Mouse (Mus musculus) gastrocnemius, adult 8-10 months (tissue): Measurements from ENCODE around the gene Dock6. TPM values are rescaled to one million over a fixed set of nuclear protein-coding genes. Genes with fewer than 3 reads are reported as not detected.
"Not testable (repeated sequence)": the region's sequence is repeated elsewhere in the genome, so short reads cannot be mapped to it uniquely, and the experiment has no call there.

Experiments
- DNase-seq, 2 experiments: peaks; one replicate each; pipeline ENCODE4 v3.0.0; 2022; ENCODE audit warnings: low spot score in 2 of 2
- total RNA-seq, 4 experiments: library from RNA; stranded (reverse); gene quantifications; 2 replicates each; pipeline ENCODE4 v1.2.4; 2022

Dock6 gene
- total RNA-seq, 4 experiments from 2014 or later = 4.7 to 8.3 (median 5.2) TPM

GRCm38 (mm10) chr9:21784517-21785307, 67.7 kb downstream of the Dock6 start:
- DNase-seq = no peak

DNA sequence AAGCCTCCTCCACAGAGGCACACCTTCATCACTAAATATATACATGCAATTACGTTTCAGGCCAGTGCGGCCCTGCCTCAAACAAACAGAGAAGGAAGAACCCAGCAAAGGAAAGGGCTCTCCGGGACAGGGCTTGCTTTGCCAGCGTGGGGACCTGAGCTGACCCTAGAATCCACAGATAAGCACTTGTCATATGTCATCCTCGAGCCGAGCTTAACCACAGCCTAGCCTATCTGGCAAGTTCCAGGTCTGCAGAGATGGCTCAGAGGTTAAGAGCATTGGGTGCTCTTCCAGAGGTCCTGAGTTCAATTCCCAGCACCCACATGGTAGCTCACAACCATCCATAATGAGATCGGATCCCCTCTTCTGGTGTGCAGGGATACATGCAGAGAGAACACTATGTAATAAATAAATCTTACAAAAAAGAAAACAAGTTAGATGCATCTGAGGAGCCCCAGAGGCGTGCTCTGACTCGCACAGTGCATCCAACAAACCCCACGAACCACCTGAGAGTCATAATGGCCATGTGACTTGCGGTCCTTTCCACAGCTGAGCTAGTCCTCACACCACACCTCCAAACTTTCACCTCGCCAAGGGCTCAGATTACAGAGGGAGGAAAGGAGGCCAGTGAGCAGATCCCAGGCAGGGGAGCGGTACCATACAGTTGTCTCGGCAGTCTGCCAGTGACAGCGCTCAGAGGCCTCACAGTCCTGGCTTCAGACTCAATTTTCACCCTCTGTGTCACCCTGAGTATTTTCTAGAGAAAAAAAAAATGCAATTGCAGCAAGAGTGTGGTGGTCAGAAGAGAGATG, 70.6 kb downstream of the Dock6 start:
- peak; percentile 50 to 69 for DNase-seq

DNA sequence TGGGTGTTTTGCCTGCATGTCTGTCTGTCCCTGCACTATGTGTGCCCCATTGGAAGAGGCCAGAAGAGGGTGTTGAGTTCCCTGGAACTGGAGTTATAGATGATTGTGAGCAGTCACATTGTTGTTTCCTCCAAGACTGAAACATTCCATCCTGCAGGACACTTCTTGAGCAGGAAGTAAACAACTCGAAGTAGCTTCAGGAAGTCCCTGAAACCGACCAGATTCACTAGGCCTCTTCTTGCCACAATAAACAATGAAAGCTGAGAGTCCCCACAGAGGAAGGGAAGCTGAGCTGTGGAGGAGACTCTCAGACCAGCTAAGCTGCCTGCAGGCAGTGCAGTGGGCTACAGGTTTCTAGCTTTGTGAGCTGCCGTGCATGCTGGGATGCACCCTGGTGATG, 74.7 kb downstream of the Dock6 start:
- no peak for DNase-seq

DNA sequence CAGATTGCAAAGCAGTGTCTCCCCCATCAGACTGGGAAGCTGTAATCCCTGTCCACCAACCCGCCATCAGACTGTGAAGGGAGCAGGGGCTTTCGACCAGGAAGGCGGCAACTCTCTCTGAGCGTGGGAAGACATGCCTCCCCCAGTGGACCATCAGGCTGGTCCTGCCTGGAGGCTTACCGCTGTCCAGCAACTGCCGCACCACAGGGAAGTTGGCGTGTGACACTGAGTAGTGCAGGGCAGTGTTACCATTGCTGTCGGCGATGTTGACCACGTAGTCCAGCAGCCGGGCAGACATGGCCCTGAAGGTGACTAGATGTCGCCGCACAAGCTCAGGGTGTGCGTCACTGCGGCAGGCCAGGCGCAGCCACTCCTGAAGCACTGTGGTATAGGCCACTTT, 78.1 kb downstream of the Dock6 start:
- DNase-seq = no peak

- not testable (repeated sequence) for DNase-seq
Measured at GRCm38 (mm10) chr9:21773396-21773795, 79.0 kb downstream of the Dock6 start.

GRCm38 (mm10) chr9:21769558-21770183, 82.8 kb downstream of the Dock6 start:
- no peak for DNase-seq

GRCm38 (mm10) chr9:21768511-21769411, 83.7 kb downstream of the Dock6 start:
- peak in 1 of 2 experiments; percentile 33 for DNase-seq

DNA sequence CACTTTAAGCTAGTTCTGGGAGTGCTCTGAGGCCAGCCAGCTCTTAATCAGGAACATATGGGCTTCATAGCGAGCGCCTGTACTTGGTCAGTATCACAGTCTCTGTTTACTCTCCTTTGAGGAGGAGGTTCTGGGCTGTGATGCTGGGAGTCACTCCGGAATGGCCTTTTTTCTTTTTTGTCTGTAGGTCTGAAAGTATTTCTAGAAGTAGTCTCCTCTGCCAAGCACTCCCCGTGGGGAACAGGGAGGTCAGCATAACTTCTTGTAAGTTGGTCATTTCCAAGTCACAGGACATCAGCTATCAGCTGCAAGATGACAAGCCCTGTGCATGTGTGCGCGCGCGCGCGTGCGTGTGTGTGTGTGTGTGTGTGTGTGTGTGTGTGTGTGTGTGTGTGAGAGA, 84.5 kb downstream of the Dock6 start:
- DNase-seq = peak; percentile 20 to 65

- DNase-seq = no peak
Measured at GRCm38 (mm10) chr9:21764084-21764999, 88.1 kb downstream of the Dock6 start.

DNA sequence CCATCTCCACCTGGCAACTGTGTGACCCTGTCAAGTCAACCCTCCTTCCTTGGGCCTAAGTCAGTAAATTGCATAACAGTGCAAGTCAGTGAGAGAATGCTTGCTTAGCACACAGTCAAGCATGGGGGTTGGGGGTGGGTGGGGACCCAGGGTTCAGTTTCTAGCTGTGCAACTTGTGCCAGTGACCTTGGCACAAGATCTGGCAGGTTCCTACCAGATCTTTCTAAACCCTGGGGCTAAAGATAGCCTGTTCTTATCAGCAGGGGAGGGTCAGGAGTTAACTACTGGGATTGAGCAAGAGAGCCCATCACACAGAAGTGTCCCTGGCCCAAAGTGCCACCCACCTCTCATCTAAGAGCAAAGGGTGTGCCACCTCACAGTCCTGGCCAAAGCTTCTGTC, 90.3 kb downstream of the Dock6 start:
- no peak for DNase-seq

DNA sequence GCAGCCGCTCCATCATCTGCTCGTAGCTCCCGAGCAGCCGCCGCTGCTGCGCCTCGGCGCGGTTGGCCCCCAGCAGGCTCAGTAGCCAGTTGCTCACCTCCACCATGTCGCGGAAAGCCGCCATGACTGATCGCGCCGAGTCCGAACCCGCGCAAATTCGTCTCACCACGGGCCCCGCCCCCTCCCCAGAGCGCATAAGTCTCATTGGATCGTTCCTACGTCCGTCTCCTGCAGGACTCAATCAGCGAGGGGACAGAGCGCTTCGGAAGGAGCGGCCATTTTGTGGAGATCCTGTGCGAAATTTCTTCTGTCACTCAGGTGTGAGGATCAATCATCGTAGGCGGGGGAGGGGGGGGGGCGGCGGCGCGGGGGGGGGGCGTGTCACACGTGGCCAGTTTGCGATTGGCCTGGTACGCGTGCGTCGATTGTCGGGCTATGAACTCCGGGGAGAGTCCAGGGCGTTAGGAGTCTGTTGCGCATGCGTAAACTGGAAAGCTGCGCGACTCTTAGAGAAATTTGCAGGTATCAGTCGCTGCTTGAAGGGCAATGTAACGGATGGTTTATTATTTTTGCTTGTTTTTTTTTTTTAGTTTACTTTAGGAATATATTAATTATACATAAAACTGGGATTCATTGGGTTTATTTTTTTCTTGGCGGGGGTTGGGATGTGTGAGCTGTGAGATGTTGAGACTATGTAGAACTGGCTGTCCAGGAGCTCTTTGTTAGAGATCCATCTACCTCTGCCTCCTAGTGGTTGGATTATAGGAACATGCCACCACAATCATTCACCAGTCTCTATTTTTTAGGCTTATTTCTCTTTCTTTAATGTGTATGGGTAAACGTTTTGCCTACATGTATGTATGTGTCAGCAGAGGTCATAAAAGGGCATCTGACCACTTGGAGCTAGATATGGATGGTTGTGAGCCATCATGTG, 92.0 kb downstream of the Dock6 start, which contains the start of gene Spc24:
TSS of gene Spc24 (minus strand) at position 149 of the 934 bp plus-strand sequence.
- DNase-seq = peak; percentile 89 to 91

- DNase-seq = no peak
Measured at GRCm38 (mm10) chr9:21759718-21760117, 92.7 kb downstream of the Dock6 start.

DNA sequence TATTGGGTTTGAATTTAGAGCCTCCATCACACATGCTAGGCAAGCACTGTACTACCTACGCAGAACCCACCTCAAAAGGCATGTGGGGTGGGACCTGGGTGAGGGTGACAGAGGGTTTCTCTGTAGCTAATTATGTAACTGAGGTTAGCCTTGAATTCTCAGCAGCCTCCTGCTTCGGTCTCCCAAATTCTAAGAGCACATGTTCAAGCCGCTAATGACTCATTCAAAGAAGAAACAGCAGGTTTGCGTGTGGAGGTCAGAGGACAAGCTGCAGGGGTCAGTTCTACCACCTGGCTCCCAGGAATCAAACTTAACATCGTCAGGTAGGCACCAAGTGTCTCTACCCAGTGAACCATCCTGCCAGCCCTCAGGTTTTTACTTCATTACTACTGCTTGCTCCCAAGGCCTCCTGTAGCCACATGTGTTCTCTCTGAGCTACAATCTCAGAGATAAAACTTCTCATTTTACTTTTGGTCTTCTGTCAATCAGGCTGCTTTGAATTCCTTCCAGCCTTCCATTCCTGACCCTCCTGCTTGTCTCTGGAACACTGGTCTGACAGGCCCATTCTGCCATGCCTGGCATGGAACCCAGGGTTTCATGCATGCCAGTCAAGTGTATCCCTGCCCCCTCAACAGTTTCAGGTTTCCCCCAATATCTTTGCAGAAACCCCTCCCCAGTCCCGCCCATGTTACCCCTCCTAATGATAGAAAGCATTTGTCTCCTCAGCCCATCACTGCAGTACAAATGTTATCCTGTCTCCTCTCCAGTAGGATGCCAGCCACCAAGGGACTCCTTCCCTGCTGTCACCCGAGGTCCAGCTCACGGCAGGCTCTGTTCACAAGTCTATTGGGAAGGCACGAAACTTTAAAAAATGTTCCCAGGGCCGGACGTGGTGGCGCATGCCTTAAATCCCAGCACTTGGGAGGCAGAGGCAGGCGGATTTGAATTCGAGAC, 93.6 kb downstream of the Dock6 start:
- DNase-seq = no peak

- peak in 1 of 2 experiments; percentile 38 for DNase-seq
Measured at GRCm38 (mm10) chr9:21754516-21755321, 97.7 kb downstream of the Dock6 start.

GRCm38 (mm10) chr9:21754003-21754402, 98.4 kb downstream of the Dock6 start:
- peak; percentile 90 to 92 for DNase-seq

DNA sequence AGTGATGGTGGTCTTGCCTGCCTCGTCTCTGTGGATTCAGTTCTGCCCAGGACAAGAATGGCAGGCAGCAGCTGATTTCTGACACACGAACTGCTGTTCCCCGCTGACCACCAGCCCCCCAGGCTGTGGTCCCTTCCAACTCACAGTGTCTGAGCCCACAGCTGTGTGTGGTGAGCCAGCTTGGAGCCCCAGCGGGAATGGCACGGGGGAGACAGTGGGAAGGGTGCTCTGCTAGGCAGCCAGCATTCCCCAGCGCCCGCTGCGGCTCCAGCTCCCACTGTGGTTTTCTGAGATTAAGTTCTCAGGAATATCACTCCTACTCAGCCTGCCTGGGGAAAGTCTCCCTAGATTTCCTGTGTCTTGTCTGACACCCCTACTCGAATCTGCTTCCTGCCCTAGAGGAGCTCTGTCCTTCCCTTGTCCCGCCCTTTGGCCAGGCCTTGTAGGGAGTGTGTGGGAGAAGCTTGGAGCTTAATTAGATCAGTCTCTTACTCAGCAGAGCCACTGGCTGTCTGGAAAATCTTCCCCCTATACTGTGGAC, 100.1 kb downstream of the Dock6 start:
- DNase-seq = peak; percentile 44 to 45
